Mouse (Mus musculus) hindbrain, embryonic 12.5 days (tissue): ENCODE measurements around the gene Specc1. TPM values are rescaled to one million over a fixed set of nuclear protein-coding genes. Genes with fewer than 3 reads are reported as not detected.
"Not testable (repeated sequence)": the region's sequence is repeated elsewhere in the genome, so short reads cannot be mapped to it uniquely, and the experiment has no call there.

Experiments used
- ATAC-seq: fragments of 200-750 bp; cut with Nextera tagmentation; 2 replicates; pipeline ENCODE4 v1.8.0; 2017; ENCODE audit warnings: moderate TSS enrichment; ENCODE audit not compliant: low FRiP score
- H3K27ac ChIP-seq: fragments of 300-500 bp; sonication (generic); 2 replicates; pipeline ENCODE4 v1.5.1; 2016; ENCODE audit warnings: mild to moderate bottlenecking
- H3K27me3 ChIP-seq: fragments of 300-500 bp; sonication (generic); 2 replicates; pipeline ENCODE4 v1.6.1; 2016; ENCODE audit warnings: mild to moderate bottlenecking
- H3K36me3 ChIP-seq: fragments of 300-500 bp; sonication (generic); 2 replicates; pipeline ENCODE4 v1.6.1; 2016; ENCODE audit warnings: mild to moderate bottlenecking
- H3K4me1 ChIP-seq: fragments of 300-500 bp; sonication (generic); 2 replicates; pipeline ENCODE4 v1.6.1; 2016
- H3K4me2 ChIP-seq: fragments of 300-500 bp; sonication (generic); replicated peaks from 2 replicates; pipeline ENCODE4 v1.6.1; 2016; ENCODE audit warnings: mild to moderate bottlenecking
- H3K4me3 ChIP-seq: fragments of 300-500 bp; sonication (generic); 2 replicates; pipeline ENCODE4 v1.5.1; 2016; ENCODE audit warnings: mild to moderate bottlenecking
- H3K9ac ChIP-seq: fragments of 300-500 bp; sonication (generic); 2 replicates; pipeline ENCODE4 v1.6.1; 2016; ENCODE audit warnings: mild to moderate bottlenecking, moderate library complexity
- H3K9me3 ChIP-seq: fragments of 300-500 bp; sonication (generic); replicated peaks from 2 replicates; pipeline ENCODE4 v1.6.1; 2016; ENCODE audit warnings: mild to moderate bottlenecking
- WGBS: fragments of 180-500 bp; shearing (Covaris S2); methylation state at CpG from one replicate; pipeline ENCODE4 v1.1.7; 2016; 5-methylcytosine and 5-hydroxymethylcytosine counted together
- polyA plus RNA-seq: library from polyadenylated mRNA; unstranded; fragments of >200 nt; fragmentation: Nextera tagmentation; extraction: Ambion mirVana; gene quantifications from 2 replicates; pipeline ENCODE4 v1.2.1, GENCODE M21; 2016

The Specc1 gene
- polyA plus RNA-seq, 1 experiment from 2014 or later = 15.7 TPM

DNA sequence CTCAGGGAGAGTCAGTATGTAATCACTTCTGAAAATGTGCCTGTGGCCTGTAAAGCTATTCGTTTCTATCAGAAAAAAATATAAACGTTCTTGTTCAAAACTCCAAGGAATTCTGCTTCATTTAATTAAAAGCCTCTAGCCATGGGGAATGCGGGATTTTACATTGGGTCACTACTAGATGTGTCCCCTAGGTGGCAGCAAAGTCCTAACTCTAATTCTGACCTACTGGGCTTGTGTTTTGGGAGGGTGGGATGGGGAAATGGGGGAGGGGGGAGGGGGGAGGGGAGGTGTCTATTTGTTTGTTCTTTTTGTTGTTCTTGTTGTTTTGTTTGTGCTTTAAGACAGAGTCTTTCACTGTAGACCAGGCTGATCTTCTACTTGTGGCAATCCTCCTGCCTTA is 7.2 kb upstream of the Specc1 start:
- WGBS = 3% methylated on average over 3 of the region's 3 CpGs
- Histone ChIP-seq H3K9ac (no peak overlapping the region), H3K9me3 (no peaks in the 10 kb centered on the region), H3K27me3 (no peaks in the 10 kb centered on the region), H3K4me2 (no peak overlapping the region), H3K4me3 (no peak overlapping the region), H3K4me1 (no peaks in the 10 kb centered on the region), H3K27ac (no peak overlapping the region), H3K36me3 (no peaks in the 10 kb centered on the region)
- no peak for ATAC-seq

DNA sequence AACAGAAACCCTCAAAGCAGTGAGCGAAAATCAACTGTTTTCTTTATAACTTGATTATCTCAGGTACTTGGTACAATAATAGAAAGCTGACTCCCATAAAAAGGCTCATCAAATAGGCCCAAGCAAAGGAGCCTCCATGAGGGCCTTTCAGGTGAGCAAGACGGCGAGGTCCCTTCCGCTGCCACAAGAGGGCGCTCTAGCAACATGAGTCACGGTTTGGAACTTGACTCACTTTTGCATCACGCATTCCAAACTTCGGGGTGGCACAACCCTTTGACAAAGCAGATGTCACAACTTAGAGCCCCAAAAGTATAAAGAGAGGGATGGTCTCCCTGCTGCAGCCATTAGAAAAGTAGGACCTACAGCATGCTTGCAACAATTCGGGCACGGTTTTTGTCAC is 5.9 kb upstream of the Specc1 start:
- Histone ChIP-seq H3K4me3 (no peak overlapping the region), H3K4me1 (no peaks in the 10 kb centered on the region), H3K9ac (no peak overlapping the region), H3K27ac (no peak overlapping the region), H3K27me3 (no peaks in the 10 kb centered on the region), H3K36me3 (no peaks in the 10 kb centered on the region), H3K4me2 (no peak overlapping the region; the same call in 1 of the 2 replicates), H3K9me3 (no peaks in the 10 kb centered on the region)
- no peak for ATAC-seq
- WGBS = 18% methylated on average over 10 of the region's 10 CpGs

GRCm38 (mm10) chr11:61955136-61955535 is 1.4 kb upstream of the Specc1 start:
- no peaks in the 10 kb centered on the region for H3K9me3 ChIP-seq
- H3K27ac ChIP-seq = no peak overlapping the region
- no peak overlapping the region for H3K4me2 ChIP-seq
- H3K27me3 ChIP-seq = peaks cover 22% of the 10 kb centered on the region
- no peak overlapping the region for H3K4me3 ChIP-seq
- no peak overlapping the region for H3K9ac ChIP-seq
- no peaks in the 10 kb centered on the region for H3K4me1 ChIP-seq
- no peak for ATAC-seq
- H3K36me3 ChIP-seq = no peaks in the 10 kb centered on the region
- WGBS = 77% methylated on average over 6 of the region's 6 CpGs

GRCm38 (mm10) chr11:61955951-61956350 is 612 bp upstream of the Specc1 start:
- Histone ChIP-seq H3K27me3 (peaks cover 25% of the 10 kb centered on the region), H3K36me3 (no peaks in the 10 kb centered on the region), H3K9me3 (no peaks in the 10 kb centered on the region), H3K27ac (no peak overlapping the region), H3K9ac (no peak overlapping the region), H3K4me1 (no peaks in the 10 kb centered on the region), H3K4me3 (no peak overlapping the region), H3K4me2 (peak overlapping the region; percentile 100; the same call in 1 of the 2 replicates)
- 81% methylated on average over 6 of the region's 6 CpGs for WGBS
- no peak for ATAC-seq

- no peak overlapping the region for H3K27ac ChIP-seq
- H3K36me3 ChIP-seq = no peaks in the 10 kb centered on the region
- H3K4me2 ChIP-seq = peak overlapping the region; percentile 100
- H3K9me3 ChIP-seq = no peaks in the 10 kb centered on the region
- no peak; the same call in 1 of the 2 replicates for ATAC-seq
- H3K27me3 ChIP-seq = peaks cover 25% of the 10 kb centered on the region
- WGBS = 5% methylated on average over 25 of the region's 25 CpGs
- peak overlapping the region; percentile 69 for H3K4me3 ChIP-seq
- peak overlapping the region; percentile 57 for H3K9ac ChIP-seq
- peaks cover 2% of the 10 kb centered on the region; the same call in 1 of the 2 replicates for H3K4me1 ChIP-seq
These were observed 792 bp downstream of the Specc1 start for GRCm38 (mm10) chr11:61957296-61957813.

- not testable (repeated sequence) for H3K4me1 ChIP-seq, H3K36me3 ChIP-seq, ATAC-seq, H3K27ac ChIP-seq, H3K9ac ChIP-seq, H3K4me3 ChIP-seq, H3K9me3 ChIP-seq, H3K4me2 ChIP-seq
- WGBS = 65% methylated on average over 6 of the region's 6 CpGs
- H3K27me3 ChIP-seq = peaks cover 25% of the 10 kb centered on the region
These were observed 2.1 kb downstream of the Specc1 start for GRCm38 (mm10) chr11:61958706-61959105.

- Histone ChIP-seq H3K4me1 (peaks cover 3% of the 10 kb centered on the region; the same call in 1 of the 2 replicates), H3K36me3 (no peaks in the 10 kb centered on the region), H3K4me2 (no peak overlapping the region), H3K27ac (no peak overlapping the region), H3K9ac (no peak overlapping the region), H3K27me3 (peaks cover 25% of the 10 kb centered on the region), H3K9me3 (no peaks in the 10 kb centered on the region), H3K4me3 (no peak overlapping the region)
- WGBS = 85% methylated on average over 2 of the region's 2 CpGs
- ATAC-seq = no peak
These were observed 3.5 kb downstream of the Specc1 start for GRCm38 (mm10) chr11:61960096-61960495.

DNA sequence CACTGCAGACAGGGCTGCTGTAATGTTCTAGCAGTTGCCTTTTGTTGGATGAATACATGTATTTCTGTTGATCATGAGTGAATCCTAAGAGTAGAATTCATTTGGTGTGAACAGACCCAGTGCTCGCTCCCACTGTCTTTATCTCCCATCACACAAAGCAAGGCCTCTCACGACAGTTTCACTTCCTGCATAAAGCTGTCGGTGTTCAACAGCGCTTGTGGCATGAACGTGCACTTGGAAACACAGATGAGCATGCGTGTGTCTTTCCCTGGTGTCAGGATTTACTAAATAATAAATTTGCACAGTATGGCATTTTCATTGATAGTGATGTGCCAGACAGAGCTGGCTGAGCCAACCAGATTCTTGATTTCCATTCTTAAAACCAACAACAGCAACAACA is 6.1 kb downstream of the Specc1 start:
- H3K9me3 ChIP-seq = no peaks in the 10 kb centered on the region
- H3K4me2 ChIP-seq = no peak overlapping the region
- no peaks in the 10 kb centered on the region for H3K36me3 ChIP-seq
- H3K9ac ChIP-seq = no peak overlapping the region
- peaks cover 3% of the 10 kb centered on the region; the same call in 1 of the 2 replicates for H3K4me1 ChIP-seq
- H3K27me3 ChIP-seq = peaks cover 18% of the 10 kb centered on the region
- no peak overlapping the region for H3K27ac ChIP-seq
- WGBS = 84% methylated on average over 6 of the region's 6 CpGs
- no peak for ATAC-seq
- H3K4me3 ChIP-seq = no peak overlapping the region

DNA sequence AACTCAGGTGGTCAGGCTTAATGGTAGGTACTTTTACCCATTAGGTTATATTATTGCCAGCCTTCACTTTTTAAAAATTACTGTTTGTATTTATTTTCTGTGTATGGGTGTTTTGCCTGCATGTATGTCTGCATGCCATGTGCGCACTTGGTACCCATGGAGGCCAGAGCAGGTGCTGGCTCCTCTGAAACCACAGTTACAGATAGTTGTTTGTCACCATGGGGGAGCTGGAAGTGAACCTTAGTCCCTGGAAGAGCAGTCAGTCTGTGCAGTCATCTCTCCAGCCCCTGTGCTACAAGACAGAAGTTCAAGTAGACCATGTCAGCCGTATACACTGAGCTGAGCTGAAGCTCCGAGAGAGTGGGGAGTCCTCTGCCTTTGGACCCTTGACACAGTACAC is 6.6 kb downstream of the Specc1 start:
- no peaks in the 10 kb centered on the region for H3K9me3 ChIP-seq
- no peak overlapping the region for H3K9ac ChIP-seq
- H3K4me3 ChIP-seq = no peak overlapping the region
- no peak overlapping the region for H3K4me2 ChIP-seq
- WGBS = 78% methylated on average over 3 of the region's 3 CpGs
- H3K27me3 ChIP-seq = peaks cover 13% of the 10 kb centered on the region
- no peak for ATAC-seq
- H3K4me1 ChIP-seq = peaks cover 3% of the 10 kb centered on the region; the same call in 1 of the 2 replicates
- H3K27ac ChIP-seq = no peak overlapping the region
- H3K36me3 ChIP-seq = no peaks in the 10 kb centered on the region

GRCm38 (mm10) chr11:61964611-61965010 is 8.0 kb downstream of the Specc1 start:
- Histone ChIP-seq H3K9me3 (no peaks in the 10 kb centered on the region), H3K4me3 (no peak overlapping the region), H3K36me3 (no peaks in the 10 kb centered on the region), H3K27ac (no peak overlapping the region), H3K4me2 (no peak overlapping the region), H3K9ac (no peak overlapping the region), H3K4me1 (peaks cover 3% of the 10 kb centered on the region; the same call in 1 of the 2 replicates), H3K27me3 (peaks cover 5% of the 10 kb centered on the region; the same call in 1 of the 2 replicates)
- no peak for ATAC-seq
- WGBS = 90% methylated on average over 5 of the region's 5 CpGs

- Histone ChIP-seq H3K4me2 (no peak overlapping the region), H3K27ac (no peak overlapping the region), H3K4me3 (no peak overlapping the region), H3K9me3 (no peaks in the 10 kb centered on the region), H3K27me3 (no peaks in the 10 kb centered on the region), H3K36me3 (no peaks in the 10 kb centered on the region), H3K4me1 (peaks cover 3% of the 10 kb centered on the region; the same call in 1 of the 2 replicates), H3K9ac (no peak overlapping the region)
- WGBS = 87% methylated on average over 8 of the region's 8 CpGs
- no peak for ATAC-seq
These were observed 10.5 kb downstream of the Specc1 start for GRCm38 (mm10) chr11:61967034-61967433.

GRCm38 (mm10) chr11:61968875-61969274 is 12.3 kb downstream of the Specc1 start:
- Histone ChIP-seq H3K4me3 (no peak overlapping the region), H3K4me2 (no peak overlapping the region), H3K36me3 (no peaks in the 10 kb centered on the region), H3K4me1 (no peaks in the 10 kb centered on the region), H3K9me3 (no peaks in the 10 kb centered on the region), H3K27me3 (no peaks in the 10 kb centered on the region), H3K27ac (no peak overlapping the region), H3K9ac (no peak overlapping the region)
- ATAC-seq = no peak
- WGBS = 100% methylated on average over 2 of the region's 2 CpGs

DNA sequence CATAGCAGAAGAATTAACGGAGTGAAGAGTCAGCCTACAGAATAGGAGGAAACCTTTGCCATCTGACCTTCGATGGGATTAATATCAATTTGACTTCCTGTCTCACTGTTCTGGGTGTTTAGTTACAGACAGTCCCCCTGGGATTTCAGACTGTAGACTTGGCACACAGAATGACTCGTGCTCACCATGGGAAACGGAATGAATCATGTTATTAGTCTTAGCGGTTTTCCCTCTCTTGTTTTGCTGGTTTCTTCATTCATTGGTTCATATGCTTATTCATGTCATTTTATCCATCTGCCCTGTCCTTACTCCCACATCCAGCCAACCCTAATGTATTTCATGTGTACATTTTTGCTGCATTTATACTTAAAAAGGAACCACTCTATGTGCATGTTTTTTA is 14.3 kb downstream of the Specc1 start:
- no peak overlapping the region for H3K9ac ChIP-seq
- no peaks in the 10 kb centered on the region for H3K9me3 ChIP-seq
- no peak overlapping the region for H3K4me2 ChIP-seq
- no peak overlapping the region for H3K4me3 ChIP-seq
- 49% methylated on average over 5 of the region's 5 CpGs for WGBS
- H3K36me3 ChIP-seq = no peaks in the 10 kb centered on the region
- no peaks in the 10 kb centered on the region for H3K4me1 ChIP-seq
- no peak for ATAC-seq
- H3K27me3 ChIP-seq = no peaks in the 10 kb centered on the region
- H3K27ac ChIP-seq = no peak overlapping the region
